Mouse (Mus musculus) intestine, postnatal 0 days (tissue): ENCODE results near the gene Vmn1r75. TPM values are rescaled to one million over a fixed set of nuclear protein-coding genes. Genes with fewer than 3 reads are reported as not detected.

ENCODE experiments used
- ATAC-seq: fragments of 200-750 bp; cut with Nextera tagmentation; 2 replicates; pipeline ENCODE4 v1.8.0; 2017; ENCODE audit warnings: mild to moderate bottlenecking, moderate TSS enrichment, moderate library complexity
- H3K27ac ChIP-seq: fragments of 300-500 bp; sonication (generic); 2 replicates; pipeline ENCODE4 v1.5.1; 2014; ENCODE audit warnings: mild to moderate bottlenecking, low read depth, low read length, moderate library complexity
- H3K27me3 ChIP-seq: fragments of 300-500 bp; sonication (generic); replicated peaks from 2 replicates; pipeline ENCODE4 v1.6.1; 2014; ENCODE audit warnings: low read length, mixed read lengths; ENCODE audit not compliant: control insufficient read depth, insufficient read depth
- H3K36me3 ChIP-seq: fragments of 300-500 bp; sonication (generic); 2 replicates; pipeline ENCODE4 v1.6.1; 2014; ENCODE audit warnings: mild to moderate bottlenecking, moderate library complexity; ENCODE audit not compliant: control insufficient read depth, insufficient read depth
- H3K4me1 ChIP-seq: fragments of 300-500 bp; sonication (generic); replicated peaks from 2 replicates; pipeline ENCODE4 v1.6.1; 2014; ENCODE audit warnings: antibody characterized with exemption, low read length, mixed read lengths; ENCODE audit not compliant: control insufficient read depth, insufficient read depth
- H3K4me2 ChIP-seq: fragments of 300-500 bp; sonication (generic); replicated peaks from 2 replicates; pipeline ENCODE4 v1.6.1; 2014; ENCODE audit warnings: low read depth, mild to moderate bottlenecking, moderate library complexity
- H3K4me3 ChIP-seq: fragments of 300-500 bp; sonication (generic); 2 replicates; pipeline ENCODE4 v1.5.1; 2014; ENCODE audit warnings: low read depth, low read length
- H3K9ac ChIP-seq: fragments of 300-500 bp; sonication (generic); 2 replicates; pipeline ENCODE4 v1.6.1; 2014; ENCODE audit warnings: mild to moderate bottlenecking, low read depth, low read length
- H3K9me3 ChIP-seq: fragments of 300-500 bp; sonication (generic); 2 replicates; pipeline ENCODE4 v1.6.1; 2016; ENCODE audit warnings: mixed run types; ENCODE audit not compliant: control insufficient read depth
- CTCF ChIP-seq: sonication (generic); IDR thresholded peaks from 2 replicates; pipeline ENCODE4 v1.5.1; 2016; ENCODE audit warnings: low read depth, mild to moderate bottlenecking, control low read depth, antibody characterized with exemption, moderate library complexity
- WGBS: fragments of 180-500 bp; shearing (Covaris S2); extraction: QIAGEN DNeasy Blood & Tissue Kit; methylation state at CpG from one replicate; pipeline ENCODE4 v1.1.7; 2014; 5-methylcytosine and 5-hydroxymethylcytosine counted together
- polyA plus RNA-seq: library from polyadenylated mRNA; unstranded; fragments of >200 nt; fragmentation: Nextera tagmentation; extraction: Ambion mirVana; gene quantifications from 2 replicates; pipeline ENCODE4 v1.2.1, GENCODE M21; 2015

Gene Vmn1r75
- not detected in 2 replicates for polyA plus RNA-seq

DNA sequence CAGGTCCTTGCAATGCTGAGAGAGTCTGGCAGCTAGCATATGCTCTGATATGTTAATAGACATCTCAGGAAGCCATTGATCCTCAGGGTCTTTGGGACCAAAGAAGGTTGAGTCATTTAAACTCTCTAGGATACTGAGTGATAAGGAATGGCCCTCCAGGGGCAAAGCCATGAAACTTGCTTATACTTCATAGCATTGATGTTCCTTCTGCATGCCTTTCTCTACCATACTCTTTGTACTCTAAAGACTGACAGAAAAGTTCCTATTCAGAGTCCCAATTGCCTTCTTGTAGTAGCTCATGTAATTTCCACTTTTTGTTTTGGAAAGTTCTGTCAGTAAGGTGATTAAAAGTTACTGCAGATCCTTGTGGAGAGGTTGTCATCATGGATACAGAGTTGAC lies at the start of gene Vmn1r75:
Gene Vmn1r75 (plus strand): TSS at position 301 of the 400 bp plus-strand sequence.
- Histone ChIP-seq H3K36me3 (no peaks in the 10 kb centered on the region), H3K27ac (no peak within 1 kb of the TSS), H3K4me1 (no peaks in the 10 kb centered on the region), H3K27me3 (no peaks in the 10 kb centered on the region), H3K9me3 (no peaks in the 10 kb centered on the region), H3K4me3 (no peak within 1 kb of the TSS), H3K9ac (no peak within 1 kb of the TSS), H3K4me2 (no peak within 1 kb of the TSS)
- TF ChIP-seq CTCF = no peak
- no peak for ATAC-seq

DNA sequence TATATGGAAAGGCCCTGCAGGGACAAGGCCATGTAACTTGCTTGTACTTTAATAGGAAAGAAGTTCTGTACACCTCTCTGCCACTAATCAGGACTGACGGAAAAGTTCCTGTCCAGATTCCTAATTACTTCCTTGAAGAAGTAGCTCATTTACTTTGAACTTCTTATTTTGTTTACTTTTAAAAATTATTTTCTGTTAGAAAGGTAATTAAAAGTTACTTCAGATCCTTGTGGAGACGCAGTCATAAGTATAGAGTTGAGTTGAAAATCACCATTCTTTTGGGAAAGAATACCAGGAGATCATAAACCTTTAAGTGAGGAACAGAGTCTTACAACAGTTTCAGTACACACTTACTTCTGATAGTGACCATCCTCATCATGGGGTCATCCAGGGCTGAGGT lies 40.8 kb upstream of the Vmn1r75 start, which contains the start of gene Vmn1r74:
Gene Vmn1r74 (plus strand): TSS at position 301 of the 400 bp plus-strand sequence.
- Histone ChIP-seq H3K36me3 (no peaks in the 10 kb centered on the region), H3K4me2 (no peak within 1 kb of the TSS), H3K9me3 (0 out of 2 replicates have a peak, but pooled peaks cover 4% of the 10 kb centered on the region), H3K27me3 (no peaks in the 10 kb centered on the region), H3K27ac (no peak within 1 kb of the TSS), H3K4me1 (no peaks in the 10 kb centered on the region), H3K9ac (no peak within 1 kb of the TSS), H3K4me3 (no peak within 1 kb of the TSS)
- no peak for ATAC-seq
- no peak for TF ChIP-seq CTCF
- 75% methylated on average over 2 of the region's 2 CpGs for WGBS

Other genes with a start within 250 kb of the Vmn1r75 start
- gene Vmn1r72, start 194.5 kb upstream of the Vmn1r75 start, polyA plus RNA-seq = not detected in 2 replicates
- not detected in 2 replicates for gene Vmn1r73, start 144.4 kb upstream of the Vmn1r75 start, polyA plus RNA-seq
- gene Vmn1r74, start 40.6 kb upstream of the Vmn1r75 start, polyA plus RNA-seq = not detected in 2 replicates
- gene Vmn1r76, start 63.6 kb downstream of the Vmn1r75 start, polyA plus RNA-seq = not detected in 2 replicates
- not detected in 2 replicates for gene Vmn1r77, start 162.1 kb downstream of the Vmn1r75 start, polyA plus RNA-seq